Mouse (Mus musculus) lung, adult 18-20 months (tissue): ENCODE data around the gene Zfp346.

Experiments
- DNase-seq, 2 experiments: peaks; one replicate each; pipeline ENCODE4 v3.0.0; 2022; ENCODE audit warnings: mixed read lengths in 2 of 2

The Zfp346 gene

GRCm38 (mm10) chr13:55153951-55154350 lies 48.8 kb downstream of the Zfp346 start:
- DNase-seq: no peak

GRCm38 (mm10) chr13:55162365-55162764 lies 57.3 kb downstream of the Zfp346 start:
- DNase-seq: no peak

GRCm38 (mm10) chr13:55163553-55163952 lies 58.4 kb downstream of the Zfp346 start:
- peak; percentile 50 to 55 for DNase-seq

- DNase-seq: no peak
These were observed 60.8 kb downstream of the Zfp346 start for GRCm38 (mm10) chr13:55165831-55166339.

GRCm38 (mm10) chr13:55166806-55167725 lies 62.0 kb downstream of the Zfp346 start:
- DNase-seq: no peak

GRCm38 (mm10) chr13:55167798-55168197 lies 62.7 kb downstream of the Zfp346 start:
- DNase-seq: no peak

- no peak for DNase-seq
These were observed 63.1 kb downstream of the Zfp346 start for GRCm38 (mm10) chr13:55168255-55168654.

- DNase-seq: peak; percentile 55 to 69
These were observed 63.9 kb downstream of the Zfp346 start for GRCm38 (mm10) chr13:55168958-55169369.

- peak; percentile 51 to 54 for DNase-seq
These were observed 66.6 kb downstream of the Zfp346 start for GRCm38 (mm10) chr13:55171517-55172335.

GRCm38 (mm10) chr13:55172336-55172770 lies 67.2 kb downstream of the Zfp346 start:
- no peak for DNase-seq

GRCm38 (mm10) chr13:55174347-55174746 lies 69.2 kb downstream of the Zfp346 start:
- no peak for DNase-seq

- peak in 1 of 2 experiments; percentile 42 for DNase-seq
These were observed 71.2 kb downstream of the Zfp346 start for GRCm38 (mm10) chr13:55176265-55176664.

- no peak for DNase-seq
These were observed 72.9 kb downstream of the Zfp346 start for GRCm38 (mm10) chr13:55177903-55178496.

- DNase-seq: peak; percentile 74 to 76
These were observed 73.4 kb downstream of the Zfp346 start for GRCm38 (mm10) chr13:55178556-55178955.

GRCm38 (mm10) chr13:55179591-55179990 lies 74.5 kb downstream of the Zfp346 start:
- no peak for DNase-seq

GRCm38 (mm10) chr13:55181786-55182172 lies 76.7 kb downstream of the Zfp346 start:
- DNase-seq: no peak

- DNase-seq: peak; percentile 80 to 86
These were observed 77.2 kb downstream of the Zfp346 start for GRCm38 (mm10) chr13:55182173-55182894.

GRCm38 (mm10) chr13:55183382-55183781 lies 78.3 kb downstream of the Zfp346 start:
- no peak for DNase-seq
